Mouse (Mus musculus) left cerebral cortex, adult 9 months (tissue): Measurements from ENCODE around the gene Mast4.
A peak's percentile ranks its signal among the peaks of the same experiment; 100 is the strongest.

Source experiments
- DNase-seq, 2 experiments: peaks; one replicate each; pipeline ENCODE4 v3.0.0; 2022; ENCODE audit warnings: low spot score in 2 of 2

Gene Mast4

GRCm38 (mm10) chr13:103198210-103198940 lies 135.9 kb downstream of the Mast4 start:
- no peak for DNase-seq

GRCm38 (mm10) chr13:103196307-103196706 lies 138.0 kb downstream of the Mast4 start:
- no peak for DNase-seq

DNA sequence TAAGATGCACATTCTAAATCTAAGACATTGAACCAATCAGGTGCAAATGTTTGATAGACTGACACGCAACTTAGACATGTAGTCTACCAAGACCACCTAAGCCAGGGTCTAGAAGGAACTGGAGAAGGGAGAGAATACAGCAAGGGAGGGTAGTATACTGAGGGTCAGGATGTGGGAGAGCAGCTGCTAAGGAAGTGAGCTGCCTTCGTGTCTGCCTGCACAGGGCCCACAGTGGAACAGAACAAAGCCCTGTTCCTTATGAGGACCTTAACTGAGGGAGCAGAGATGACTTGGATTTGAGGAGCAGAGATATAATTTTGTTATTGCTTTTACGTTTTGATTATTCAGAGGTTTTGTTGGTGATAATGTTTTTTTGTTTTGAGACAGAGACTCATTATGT lies 138.4 kb downstream of the Mast4 start:
- no peak for DNase-seq

DNA sequence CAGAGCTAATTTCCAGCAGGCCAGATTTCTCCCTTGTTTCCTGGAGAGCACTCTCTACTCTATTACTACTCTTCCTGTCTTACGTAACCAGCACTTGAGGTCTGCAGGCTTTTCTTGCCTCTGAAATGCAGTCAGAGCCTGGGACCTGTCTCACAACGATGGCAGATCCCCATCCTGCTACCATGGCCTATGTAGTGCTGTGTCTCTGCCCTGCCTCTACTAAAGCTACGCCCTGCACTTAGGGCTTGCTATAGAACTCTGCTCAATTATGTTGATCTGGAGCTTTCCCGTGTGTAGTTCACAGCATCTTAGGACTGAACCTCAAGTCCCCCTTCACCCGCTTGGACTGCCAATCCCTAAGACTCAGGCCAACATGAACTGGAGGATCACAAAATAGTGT lies 150.7 kb downstream of the Mast4 start:
- DNase-seq = no peak

DNA sequence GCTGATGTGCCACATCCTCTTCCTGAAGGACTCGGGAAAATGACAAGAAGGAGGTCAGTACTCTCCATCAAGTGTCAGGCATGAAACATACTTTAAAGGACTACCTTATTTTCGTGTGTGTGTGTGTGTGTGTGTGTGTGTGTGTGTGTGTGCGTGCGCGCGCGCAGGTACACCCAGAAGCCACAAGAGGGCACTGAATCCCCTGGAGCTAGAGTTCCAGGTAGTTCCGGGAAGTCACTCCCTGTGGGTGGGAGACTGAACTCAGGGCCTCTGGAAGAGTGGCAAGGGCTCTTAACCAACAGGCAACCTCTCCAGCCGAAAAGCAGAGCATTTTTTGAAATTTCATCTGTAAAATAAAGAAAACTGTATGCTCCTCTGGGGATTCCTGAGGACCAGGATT lies 152.5 kb downstream of the Mast4 start:
- no peak for DNase-seq

DNA sequence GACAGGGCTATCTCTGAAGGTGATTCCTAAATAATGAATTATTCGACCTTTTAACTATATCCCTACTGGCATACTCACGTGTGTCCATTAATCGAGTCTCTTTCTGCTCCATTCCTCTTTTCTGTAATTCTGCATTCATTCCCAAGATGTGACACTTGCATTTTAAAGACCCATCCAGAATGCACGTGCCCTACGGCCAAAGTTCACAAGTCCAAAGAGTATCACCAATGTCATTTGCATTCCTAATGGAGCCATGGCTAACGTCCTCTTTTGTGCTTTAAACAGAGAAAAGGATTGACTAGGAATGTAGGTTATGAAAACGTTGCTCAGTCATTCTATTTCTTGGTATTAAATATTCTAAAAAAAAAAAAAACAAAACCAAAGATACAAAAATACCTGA lies 157.4 kb downstream of the Mast4 start:
- no peak for DNase-seq

DNA sequence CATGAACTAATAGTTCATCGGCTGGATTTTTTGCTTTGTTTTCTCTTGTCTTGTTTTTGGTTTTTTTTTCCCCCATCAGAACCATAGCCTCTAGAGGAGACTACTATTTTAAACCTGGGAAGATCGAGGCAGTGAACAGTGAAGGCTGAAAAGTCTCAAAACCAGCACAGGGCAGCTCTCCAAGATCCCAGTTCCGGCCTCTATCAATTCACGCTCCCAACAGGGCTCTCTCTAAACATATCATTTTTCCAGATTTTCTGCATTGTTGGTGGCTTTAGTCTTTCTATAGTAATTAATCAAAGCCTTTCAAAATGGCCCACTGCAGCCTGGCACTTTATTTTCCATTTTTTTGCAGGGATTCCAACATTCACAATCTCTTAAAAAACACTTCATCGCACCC lies 159.9 kb downstream of the Mast4 start:
- no peak for DNase-seq

GRCm38 (mm10) chr13:103173545-103174182 lies 160.6 kb downstream of the Mast4 start:
- peak in 1 of 2 experiments; percentile 81 for DNase-seq

GRCm38 (mm10) chr13:103151944-103152343 lies 182.4 kb downstream of the Mast4 start:
- no peak for DNase-seq

DNA sequence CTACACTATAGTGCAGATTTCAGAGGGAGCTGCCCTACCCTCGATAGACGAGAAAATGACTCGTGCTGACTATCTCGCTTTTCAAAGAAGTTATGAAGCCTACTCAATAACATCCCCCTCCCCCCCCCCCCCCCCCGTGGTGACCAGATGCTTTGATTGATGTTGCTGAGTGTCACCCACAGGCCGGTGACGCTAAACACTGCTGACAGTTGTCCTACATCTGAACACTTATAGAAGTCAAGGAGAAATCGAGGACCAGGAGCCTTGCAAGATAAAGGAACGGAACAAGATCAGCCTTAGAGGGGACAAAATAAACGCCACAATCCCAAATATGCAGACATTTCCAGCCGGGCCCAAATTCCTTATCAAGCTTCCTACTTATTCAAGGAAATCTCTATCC lies 183.1 kb downstream of the Mast4 start:
- DNase-seq = no peak

DNA sequence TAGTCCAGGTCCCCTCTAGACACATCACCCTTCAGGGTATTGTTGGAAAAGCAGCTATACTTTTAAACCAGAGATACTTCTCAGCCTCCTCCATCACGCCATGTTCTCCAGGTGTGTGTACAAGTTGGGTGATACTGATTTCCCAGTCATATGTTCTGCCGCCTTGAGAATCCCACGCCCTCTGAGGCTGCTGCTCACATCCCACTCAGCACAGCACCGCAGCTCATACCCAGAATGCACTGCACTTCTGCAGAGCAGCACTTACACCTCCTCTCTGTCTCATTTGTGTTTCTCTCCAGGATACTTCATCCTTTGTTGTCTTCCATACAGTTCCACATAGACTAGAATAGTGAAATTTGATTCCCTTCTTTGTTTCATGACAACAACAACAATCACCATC lies 183.6 kb downstream of the Mast4 start:
- peak; percentile 58 to 70 for DNase-seq

DNA sequence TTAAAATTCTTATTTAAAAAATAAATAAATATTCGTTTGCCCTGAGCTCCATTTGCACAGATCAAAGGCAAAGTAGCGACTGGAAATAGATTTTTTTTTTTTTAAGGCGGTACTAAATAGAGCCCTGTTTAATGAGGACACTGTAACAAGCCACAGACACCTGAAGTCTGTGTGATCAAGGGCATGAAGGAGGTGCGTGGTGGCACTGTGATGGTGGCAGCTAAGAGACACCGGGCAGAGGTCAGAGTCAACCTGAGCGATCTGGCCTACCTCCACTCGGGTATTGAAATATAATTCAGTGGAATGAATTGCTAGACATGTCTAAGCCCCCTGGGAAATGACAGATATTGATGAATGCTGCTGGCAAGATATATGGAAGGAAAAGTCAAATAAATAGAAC lies 184.9 kb downstream of the Mast4 start:
- DNase-seq = no peak

- DNase-seq = no peak
Observed at GRCm38 (mm10) chr13:103144343-103144742, 190.0 kb downstream of the Mast4 start.

GRCm38 (mm10) chr13:103141304-103141703 lies 193.0 kb downstream of the Mast4 start:
- DNase-seq = no peak

GRCm38 (mm10) chr13:103140051-103140450 lies 194.2 kb downstream of the Mast4 start:
- no peak for DNase-seq

DNA sequence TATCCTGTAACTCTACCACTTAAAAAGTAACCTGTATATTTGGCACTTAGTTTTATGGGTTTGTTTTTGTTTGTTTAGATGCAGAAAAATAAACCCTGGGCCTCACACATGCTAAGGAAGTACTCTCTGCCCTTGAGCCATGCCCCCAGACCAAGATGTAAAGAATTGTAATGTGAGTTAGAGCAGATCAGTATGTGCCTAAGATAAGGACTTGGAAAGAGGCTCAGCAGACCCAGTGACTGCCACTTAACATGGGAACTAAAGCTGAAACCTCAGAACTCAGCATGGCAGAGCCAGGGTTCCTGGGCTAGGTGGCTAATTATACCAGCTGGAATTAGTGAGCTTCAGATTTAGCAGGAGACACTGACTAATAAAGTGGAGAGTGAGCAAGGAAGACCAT lies 196.0 kb downstream of the Mast4 start:
- no peak for DNase-seq

- DNase-seq = no peak
Observed at GRCm38 (mm10) chr13:103135224-103135883, 198.9 kb downstream of the Mast4 start.

DNA sequence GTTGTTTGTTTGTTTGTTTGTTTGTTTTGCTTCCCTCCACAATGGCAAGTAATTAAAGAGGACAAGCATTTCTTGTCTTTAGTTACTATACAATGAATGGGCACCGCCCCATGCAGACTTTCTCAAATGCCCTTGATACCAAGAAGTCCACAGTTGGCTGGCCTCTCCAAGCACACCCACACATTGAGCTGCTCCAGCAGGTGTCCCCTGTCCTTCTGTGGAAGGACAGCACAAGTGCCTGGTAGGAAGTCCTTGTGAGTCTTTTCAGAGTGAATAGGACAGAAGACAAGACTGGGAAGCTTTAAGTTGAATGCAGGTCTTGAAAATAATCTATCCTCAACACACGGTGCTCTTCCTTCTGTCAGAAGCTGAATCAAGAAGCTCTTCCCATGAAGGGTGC lies 202.5 kb downstream of the Mast4 start:
- no peak for DNase-seq

DNA sequence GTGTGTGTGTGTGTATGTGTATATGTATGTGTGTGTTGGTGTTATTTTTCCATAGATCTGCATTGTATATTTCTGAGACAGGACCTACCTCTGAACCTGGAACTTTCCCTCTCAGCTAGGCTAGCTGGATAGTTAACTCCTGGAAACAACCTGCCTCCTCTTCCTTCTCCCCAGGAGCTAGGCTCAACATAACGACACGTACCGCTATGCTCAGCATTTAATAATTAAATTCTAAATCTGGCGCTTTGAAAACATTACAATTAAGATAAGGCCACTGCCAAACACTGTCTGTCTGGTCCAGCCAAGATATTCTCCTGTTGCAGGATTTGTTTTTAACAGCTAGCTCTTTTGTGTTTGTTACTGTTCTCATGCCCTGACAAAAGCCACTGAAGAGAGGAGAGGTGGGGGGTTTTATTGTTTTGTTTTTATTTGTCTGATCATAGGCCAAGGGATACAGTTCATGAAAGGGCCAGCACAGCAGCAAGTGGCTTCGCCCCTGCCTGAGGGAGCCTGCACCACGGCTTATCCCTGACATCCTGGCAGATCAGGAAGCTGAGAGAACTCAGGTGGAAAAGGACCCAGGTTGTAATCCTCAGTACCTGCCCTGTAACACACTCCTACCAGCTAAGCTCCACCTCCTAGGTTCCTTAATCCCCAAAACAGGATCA lies 205.0 kb downstream of the Mast4 start:
- no peak for DNase-seq

GRCm38 (mm10) chr13:103128729-103129128 lies 205.6 kb downstream of the Mast4 start:
- no peak for DNase-seq

DNA sequence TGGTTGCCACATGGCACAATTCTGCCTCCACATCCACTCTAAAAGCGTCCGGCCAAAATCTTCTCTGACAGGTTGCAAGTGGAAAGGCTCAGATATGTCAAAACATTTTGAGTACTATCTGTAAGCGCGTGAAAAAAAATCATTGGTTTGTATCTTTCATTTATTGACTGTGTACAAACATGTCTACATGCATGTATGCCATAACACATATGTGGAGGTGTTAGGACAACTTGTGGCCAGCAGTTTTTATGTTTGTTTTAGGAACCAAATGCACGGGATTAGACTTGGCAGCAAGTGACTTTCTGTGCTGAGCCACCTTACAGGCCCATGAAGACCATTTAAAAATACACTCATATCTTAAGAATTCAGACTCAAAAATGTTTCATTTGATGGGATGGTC lies 206.7 kb downstream of the Mast4 start:
- no peak for DNase-seq

GRCm38 (mm10) chr13:103123716-103124115 lies 210.6 kb downstream of the Mast4 start:
- no peak for DNase-seq
